Mouse (Mus musculus) small intestine, adult 2 months (tissue): ENCODE results near the gene Serp2.

Source experiments
- CTCF ChIP-seq: fragments of 200-500 bp; IDR thresholded peaks from 2 replicates; pipeline ENCODE4 v1.5.1; 2012; ENCODE audit warnings: low read depth, mild to moderate bottlenecking, control low read depth, inconsistent platforms, low read length, moderate library complexity, mixed read lengths; ENCODE audit not compliant: insufficient replicate concordance, insufficient read length; ENCODE audit errors: extremely low read depth
- POLR2A ChIP-seq: fragments of 200-500 bp; IDR thresholded peaks from 2 replicates; pipeline ENCODE4 v1.6.1; 2012; ENCODE audit warnings: low read depth, mild to moderate bottlenecking, control low read depth, inconsistent platforms, low read length, moderate library complexity

GRCm38 (mm10) chr14:76595048-76595859 lies 38.6 kb upstream of the Serp2 start:
- TF ChIP-seq CTCF (no peak), POLR2A (no peak)
